Mouse (Mus musculus): ENCODE results near the gene Dgki.
A peak's percentile ranks its signal among the peaks of the same experiment; 100 is the strongest.

The Dgki gene

GRCm38 (mm10) chr6:36994329-36994728, 305.7 kb downstream of the Dgki start:
- no peak for DNase-seq

- DNase-seq: no peak
Measured at GRCm38 (mm10) chr6:36990186-36990585, 309.8 kb downstream of the Dgki start.

- no peak for DNase-seq
Measured at GRCm38 (mm10) chr6:36988800-36989199, 311.2 kb downstream of the Dgki start.

GRCm38 (mm10) chr6:36981646-36982045, 318.3 kb downstream of the Dgki start:
- no peak for DNase-seq

GRCm38 (mm10) chr6:36980475-36980874, 319.5 kb downstream of the Dgki start:
- DNase-seq: no peak

- no peak for DNase-seq
Measured at GRCm38 (mm10) chr6:36978176-36978575, 321.8 kb downstream of the Dgki start.

- DNase-seq: no peak
Measured at GRCm38 (mm10) chr6:36973096-36973495, 326.9 kb downstream of the Dgki start.

- no peak for DNase-seq
Measured at GRCm38 (mm10) chr6:36972494-36972893, 327.5 kb downstream of the Dgki start.

- DNase-seq: no peak
Measured at GRCm38 (mm10) chr6:36969249-36969885, 330.6 kb downstream of the Dgki start.

GRCm38 (mm10) chr6:36960658-36961057, 339.3 kb downstream of the Dgki start:
- no peak for DNase-seq

- DNase-seq: no peak
Measured at GRCm38 (mm10) chr6:36955293-36955692, 344.7 kb downstream of the Dgki start.

GRCm38 (mm10) chr6:36950648-36951047, 349.3 kb downstream of the Dgki start:
- DNase-seq: no peak

- no peak for DNase-seq
Measured at GRCm38 (mm10) chr6:36947861-36948260, 352.1 kb downstream of the Dgki start.

GRCm38 (mm10) chr6:36937527-36937926, 362.5 kb downstream of the Dgki start:
- no peak for DNase-seq

- no peak for DNase-seq
Measured at GRCm38 (mm10) chr6:36936816-36937215, 363.2 kb downstream of the Dgki start.

GRCm38 (mm10) chr6:36931473-36931872, 368.5 kb downstream of the Dgki start:
- DNase-seq: no peak

GRCm38 (mm10) chr6:36929781-36930180, 370.2 kb downstream of the Dgki start:
- no peak for DNase-seq

GRCm38 (mm10) chr6:36926455-36926854, 373.5 kb downstream of the Dgki start:
- peak; percentile 31 for DNase-seq

- DNase-seq: no peak
Measured at GRCm38 (mm10) chr6:36922006-36922405, 378.0 kb downstream of the Dgki start.

GRCm38 (mm10) chr6:36911586-36911985, 388.4 kb downstream of the Dgki start:
- DNase-seq: no peak

GRCm38 (mm10) chr6:36907191-36907590, 392.8 kb downstream of the Dgki start:
- DNase-seq: no peak

GRCm38 (mm10) chr6:36905965-36906364, 394.0 kb downstream of the Dgki start:
- DNase-seq: no peak

GRCm38 (mm10) chr6:36904911-36905310, 395.1 kb downstream of the Dgki start:
- no peak for DNase-seq

- peak; percentile 18 for DNase-seq
Measured at GRCm38 (mm10) chr6:36903821-36904220, 396.2 kb downstream of the Dgki start.

- DNase-seq: no peak
Measured at GRCm38 (mm10) chr6:36903159-36903794, 396.7 kb downstream of the Dgki start.
